Mouse (Mus musculus) layer of hippocampus, adult 2 months (tissue): ENCODE data around the gene Rai2. TPM values are rescaled to one million over a fixed set of nuclear protein-coding genes. Genes with fewer than 3 reads are reported as not detected.
A peak's percentile ranks its signal among the peaks of the same experiment; 100 is the strongest.
"Not testable (repeated sequence)": the region's sequence is repeated elsewhere in the genome, so short reads cannot be mapped to it uniquely, and the experiment has no call there.

Source experiments
- DNase-seq, 2 experiments: peaks; one replicate each; pipeline ENCODE4 v3.0.0; 2022; ENCODE audit warnings: low spot score in 2 of 2
- H3K27ac ChIP-seq: fragments of 200-600 bp; 2 replicates; pipeline ENCODE4 v1.8.1; 2022
- H3K4me3 ChIP-seq: fragments of 200-600 bp; 2 replicates; pipeline ENCODE4 v1.8.1; 2022; ENCODE audit warnings: mild to moderate bottlenecking
- CTCF ChIP-seq: fragments of 200-600 bp; conservative IDR thresholded peaks from 2 replicates; pipeline ENCODE4 v1.8.1; 2022; ENCODE audit warnings: antibody characterized with exemption, mild to moderate bottlenecking, moderate library complexity
- total RNA-seq, 2 experiments: library from RNA; stranded (reverse); gene quantifications; 2 replicates each; pipeline ENCODE4 v1.2.3; 2021

Rai2 gene
- total RNA-seq, 2 experiments from 2014 or later: 8.5 to 15.0 TPM

GRCm38 (mm10) chrX:161739374-161739773 lies 22.5 kb downstream of the Rai2 start:
- DNase-seq: no peak
- TF ChIP-seq CTCF: no peak
- H3K27ac ChIP-seq: no peak overlapping the region
- no peak overlapping the region for H3K4me3 ChIP-seq

GRCm38 (mm10) chrX:161743080-161743479 lies 26.2 kb downstream of the Rai2 start:
- no peak for DNase-seq
- H3K27ac ChIP-seq: no peak overlapping the region
- peak; percentile 62 for TF ChIP-seq CTCF
- no peak overlapping the region for H3K4me3 ChIP-seq

GRCm38 (mm10) chrX:161745296-161745695 lies 28.4 kb downstream of the Rai2 start:
- no peak for DNase-seq
- Histone ChIP-seq H3K27ac (no peak overlapping the region), H3K4me3 (no peak overlapping the region)
- TF ChIP-seq CTCF: no peak

GRCm38 (mm10) chrX:161747337-161747736 lies 30.5 kb downstream of the Rai2 start:
- DNase-seq: no peak
- TF ChIP-seq CTCF: no peak
- Histone ChIP-seq H3K4me3 (no peak overlapping the region), H3K27ac (peak overlapping the region; percentile 43; the same call in 1 of the 2 replicates)

GRCm38 (mm10) chrX:161753514-161753913 lies 36.6 kb downstream of the Rai2 start:
- Histone ChIP-seq H3K4me3 (no peak overlapping the region), H3K27ac (no peak overlapping the region)
- no peak for TF ChIP-seq CTCF
- DNase-seq: no peak

- peak overlapping the region; percentile 75 for H3K27ac ChIP-seq
- peak; percentile 27 to 40 for DNase-seq
These were observed 59.6 kb downstream of the Rai2 start for GRCm38 (mm10) chrX:161776321-161776962.

GRCm38 (mm10) chrX:161780321-161781034 lies 63.6 kb downstream of the Rai2 start:
- DNase-seq: peak in 1 of 2 experiments; percentile 9
- Histone ChIP-seq H3K4me3 (no peak overlapping the region), H3K27ac (no peak overlapping the region)
- no peak for TF ChIP-seq CTCF

More at GRCm38 (mm10) chrX:161776321-161776962, 59.6 kb downstream of the Rai2 start:
- no peak overlapping the region; the same call in 1 of the 2 replicates for H3K4me3 ChIP-seq
- TF ChIP-seq CTCF: no peak

GRCm38 (mm10) chrX:161790182-161790581 lies 73.3 kb downstream of the Rai2 start:
- H3K4me3 ChIP-seq: no peak overlapping the region
- peak in 1 of 2 experiments; percentile 11 for DNase-seq
- H3K27ac ChIP-seq: no peak overlapping the region
- peak; percentile 81 for TF ChIP-seq CTCF

GRCm38 (mm10) chrX:161826186-161826585 lies 109.3 kb downstream of the Rai2 start:
- DNase-seq: peak; percentile 23 to 58
- H3K4me3 ChIP-seq, H3K27ac ChIP-seq: not testable (repeated sequence)
- peak; percentile 83 for TF ChIP-seq CTCF
